Mouse (Mus musculus): ENCODE results near the gene Ttc30a1. TPM values are rescaled to one million over a fixed set of nuclear protein-coding genes. Genes with fewer than 3 reads are reported as not detected.
"Not testable (repeated sequence)": the region's sequence is repeated elsewhere in the genome, so short reads cannot be mapped to it uniquely, and the experiment has no call there.

Ttc30a1 gene
- polyA plus RNA-seq, 1 experiment from 2014 or later, result 10.6 TPM

- H3K27ac ChIP-seq, result not testable (repeated sequence)
- 95% methylated on average over 13 of the region's 13 CpGs for WGBS
- 0 out of 2 replicates have a peak, but pooled peaks have one; percentile 26 for ATAC-seq (ENCODE audit: insufficient number of reproducible peaks, insufficient read depth, low FRiP score, low TSS enrichment)
Observed at GRCm38 (mm10) chr2:75980933-75981439, 781 bp downstream of the Ttc30a1 start.

GRCm38 (mm10) chr2:75977752-75978368, 3.9 kb downstream of the Ttc30a1 start, which contains the start of gene Ttc30a2:
Ttc30a2 (minus strand) TSS chr2:75978170.
- H3K4me1 ChIP-seq; H3K4me3 ChIP-seq; H3K4me2 ChIP-seq (replicated peaks); H3K36me3 ChIP-seq; H3K27ac ChIP-seq; H3K27me3 ChIP-seq; H3K9me3 ChIP-seq; H3K9ac ChIP-seq; ATAC-seq (ENCODE audit: insufficient number of reproducible peaks, insufficient read depth, low FRiP score, low TSS enrichment): not testable (repeated sequence)
- WGBS, result 27% methylated on average over 24 of the region's 24 CpGs

More at GRCm38 (mm10) chr2:75980933-75981439, 781 bp downstream of the Ttc30a1 start:
- H3K4me3 ChIP-seq, result peak overlapping the region; percentile 43
- H3K27me3 ChIP-seq, H3K36me3 ChIP-seq, H3K9ac ChIP-seq, H3K9me3 ChIP-seq, H3K4me1 ChIP-seq: not testable (repeated sequence)
- H3K4me2 ChIP-seq (replicated peaks), result peak overlapping the region; percentile 69

DNA sequence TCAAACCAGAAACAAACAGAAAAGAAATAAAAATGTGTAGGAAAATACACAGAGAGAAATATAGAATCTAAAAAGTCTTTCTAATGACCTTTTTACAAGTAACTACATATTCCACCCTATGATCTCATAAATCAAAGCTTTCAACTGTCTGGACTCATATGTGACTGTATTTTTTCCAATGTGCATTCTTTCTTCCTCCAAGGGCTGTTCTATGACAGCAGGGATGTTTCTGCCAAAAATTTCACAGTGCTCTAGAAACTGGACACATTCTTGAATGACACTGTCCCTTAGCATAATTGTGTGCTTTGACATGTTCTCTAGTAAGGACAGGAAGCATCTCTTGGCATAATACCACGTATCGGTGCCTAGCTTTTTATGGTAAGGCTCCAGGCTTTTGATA, 5.7 kb downstream of the Ttc30a1 start:
- WGBS, result 85% methylated on average over 2 of the region's 2 CpGs
- not testable (repeated sequence) for H3K4me1 ChIP-seq

GRCm38 (mm10) chr2:75974131-75974530, 7.6 kb downstream of the Ttc30a1 start:
- WGBS, result 65% methylated on average over 9 of the region's 9 CpGs
- H3K4me3 ChIP-seq, result no peak overlapping the region
- H3K36me3 ChIP-seq, result no peaks in the 10 kb centered on the region
- no peaks in the 10 kb centered on the region for H3K9me3 ChIP-seq
- H3K4me2 ChIP-seq (replicated peaks), result no peak overlapping the region
- no peaks in the 10 kb centered on the region for H3K4me1 ChIP-seq
- H3K27ac ChIP-seq, result no peak overlapping the region
- no peak overlapping the region for H3K9ac ChIP-seq
- H3K27me3 ChIP-seq, result no peaks in the 10 kb centered on the region
- no peak for ATAC-seq (ENCODE audit: insufficient number of reproducible peaks, insufficient read depth, low FRiP score, low TSS enrichment)

More for the DNA sequence above, 5.7 kb downstream of the Ttc30a1 start:
- H3K36me3 ChIP-seq; H3K4me2 ChIP-seq (replicated peaks); H3K9me3 ChIP-seq; H3K9ac ChIP-seq; ATAC-seq (ENCODE audit: insufficient number of reproducible peaks, insufficient read depth, low FRiP score, low TSS enrichment); H3K4me3 ChIP-seq; H3K27ac ChIP-seq; H3K27me3 ChIP-seq: not testable (repeated sequence)

DNA sequence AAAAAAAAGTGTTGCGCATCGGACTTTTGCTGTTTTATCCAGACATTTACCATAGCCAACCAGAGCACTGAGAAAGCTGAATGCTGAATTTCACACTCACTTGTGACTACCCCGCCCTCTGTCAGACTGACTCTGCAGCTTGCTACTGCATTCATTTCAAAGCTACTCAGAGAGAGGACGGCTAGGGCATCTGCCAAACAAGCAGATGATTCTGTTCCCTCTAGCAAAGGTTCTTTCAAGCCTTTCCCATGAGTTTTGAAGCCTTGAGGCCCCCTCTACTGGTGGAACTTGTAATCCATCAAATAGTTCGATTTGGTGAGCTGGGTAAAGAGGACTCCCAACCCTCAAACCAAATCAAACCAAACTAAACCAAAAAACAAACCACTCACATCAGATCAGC, 16.8 kb downstream of the Ttc30a1 start:
- Histone ChIP-seq H3K36me3 (no peaks in the 10 kb centered on the region), H3K27ac (no peak overlapping the region), H3K27me3 (no peaks in the 10 kb centered on the region), H3K4me3 (no peak overlapping the region), H3K4me1 (peaks cover 9% of the 10 kb centered on the region), H3K4me2 (replicated peaks) (peak overlapping the region; percentile 42), H3K9me3 (no peaks in the 10 kb centered on the region), H3K9ac (no peak overlapping the region)
- ATAC-seq (ENCODE audit: insufficient number of reproducible peaks, insufficient read depth, low FRiP score, low TSS enrichment), result no peak
- WGBS, result 25% methylated on average over 5 of the region's 5 CpGs

DNA sequence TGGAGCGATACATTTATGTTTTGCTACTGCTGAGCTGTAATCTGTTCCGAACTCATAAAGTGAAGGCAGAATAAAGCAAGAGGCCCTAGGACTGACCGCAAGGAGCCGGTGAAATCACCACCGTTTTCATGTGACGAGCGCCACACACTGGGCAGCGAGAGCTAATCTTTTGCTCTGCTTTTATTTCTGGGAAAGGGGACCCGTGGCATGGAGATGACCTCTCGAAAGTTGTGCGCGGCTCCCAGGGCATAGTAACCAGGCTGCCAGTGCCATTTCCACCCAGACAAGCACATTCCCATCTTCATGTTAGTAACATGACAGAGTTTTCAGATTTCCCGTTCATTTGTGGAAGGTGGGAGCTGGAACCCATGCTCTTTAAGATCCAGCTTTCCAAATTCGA, 17.3 kb downstream of the Ttc30a1 start:
- H3K4me1 ChIP-seq, result peaks cover 12% of the 10 kb centered on the region
- H3K9ac ChIP-seq, result no peak overlapping the region
- no peaks in the 10 kb centered on the region for H3K27me3 ChIP-seq
- no peaks in the 10 kb centered on the region for H3K36me3 ChIP-seq
- peak overlapping the region; percentile 42 for H3K4me2 ChIP-seq (replicated peaks)
- ATAC-seq (ENCODE audit: insufficient number of reproducible peaks, insufficient read depth, low FRiP score, low TSS enrichment), result no peak
- 18% methylated on average over 14 of the region's 14 CpGs for WGBS
- no peak overlapping the region for H3K4me3 ChIP-seq
- H3K27ac ChIP-seq, result no peak overlapping the region
- no peaks in the 10 kb centered on the region for H3K9me3 ChIP-seq

- H3K9ac ChIP-seq, result no peak overlapping the region
Observed at GRCm38 (mm10) chr2:75964051-75964450, 17.7 kb downstream of the Ttc30a1 start.

GRCm38 (mm10) chr2:75963211-75963840, 18.4 kb downstream of the Ttc30a1 start:
- Histone ChIP-seq H3K4me1 (peaks cover 16% of the 10 kb centered on the region), H3K4me2 (replicated peaks) (no peak overlapping the region), H3K9ac (no peak overlapping the region), H3K27ac (no peak overlapping the region), H3K27me3 (no peaks in the 10 kb centered on the region), H3K4me3 (no peak overlapping the region), H3K9me3 (no peaks in the 10 kb centered on the region), H3K36me3 (no peaks in the 10 kb centered on the region)
- WGBS, result 56% methylated on average over 10 of the region's 10 CpGs
- ATAC-seq (ENCODE audit: insufficient number of reproducible peaks, insufficient read depth, low FRiP score, low TSS enrichment), result no peak

More at GRCm38 (mm10) chr2:75964051-75964450, 17.7 kb downstream of the Ttc30a1 start:
- no peaks in the 10 kb centered on the region for H3K27me3 ChIP-seq
- no peak for ATAC-seq (ENCODE audit: insufficient number of reproducible peaks, insufficient read depth, low FRiP score, low TSS enrichment)
- no peaks in the 10 kb centered on the region for H3K9me3 ChIP-seq
- H3K4me3 ChIP-seq, result no peak overlapping the region
- peaks cover 16% of the 10 kb centered on the region for H3K4me1 ChIP-seq
- WGBS, result 63% methylated on average over 5 of the region's 5 CpGs
- H3K4me2 ChIP-seq (replicated peaks), result peak overlapping the region; percentile 42
- no peaks in the 10 kb centered on the region for H3K36me3 ChIP-seq
- H3K27ac ChIP-seq, result no peak overlapping the region

GRCm38 (mm10) chr2:75960366-75961330, 21.1 kb downstream of the Ttc30a1 start:
- H3K9me3 ChIP-seq, result no peaks in the 10 kb centered on the region
- ATAC-seq (ENCODE audit: insufficient number of reproducible peaks, insufficient read depth, low FRiP score, low TSS enrichment), result no peak
- H3K27ac ChIP-seq, result peak overlapping the region; percentile 74
- H3K4me2 ChIP-seq (replicated peaks), result peak overlapping the region; percentile 36
- H3K4me1 ChIP-seq, result peaks cover 16% of the 10 kb centered on the region
- H3K9ac ChIP-seq, result no peak overlapping the region
- H3K27me3 ChIP-seq, result no peaks in the 10 kb centered on the region
- H3K4me3 ChIP-seq, result no peak overlapping the region
- WGBS, result 54% methylated on average over 15 of the region's 15 CpGs
- H3K36me3 ChIP-seq, result no peaks in the 10 kb centered on the region

- WGBS, result 9% methylated on average over 15 of the region's 15 CpGs
- H3K4me2 ChIP-seq (replicated peaks), result peak overlapping the region; percentile 36
- peaks cover 16% of the 10 kb centered on the region for H3K4me1 ChIP-seq
- H3K36me3 ChIP-seq, result no peaks in the 10 kb centered on the region
- ATAC-seq (ENCODE audit: insufficient number of reproducible peaks, insufficient read depth, low FRiP score, low TSS enrichment), result 0 out of 2 replicates have a peak, but pooled peaks have one; percentile 36
- H3K9ac ChIP-seq, result no peak overlapping the region
- no peak overlapping the region for H3K4me3 ChIP-seq
- no peaks in the 10 kb centered on the region for H3K9me3 ChIP-seq
- H3K27me3 ChIP-seq, result no peaks in the 10 kb centered on the region
- H3K27ac ChIP-seq, result peak overlapping the region; percentile 74
Observed at GRCm38 (mm10) chr2:75959850-75960365, 21.9 kb downstream of the Ttc30a1 start.

- peak; percentile 49; the same call in 1 of the 2 replicates for ATAC-seq (ENCODE audit: insufficient number of reproducible peaks, insufficient read depth, low FRiP score, low TSS enrichment)
- Histone ChIP-seq H3K36me3 (no peaks in the 10 kb centered on the region), H3K27ac (peak overlapping the region; percentile 74), H3K27me3 (no peaks in the 10 kb centered on the region), H3K4me3 (no peak overlapping the region), H3K4me1 (peaks cover 16% of the 10 kb centered on the region), H3K9ac (no peak overlapping the region), H3K4me2 (replicated peaks) (peak overlapping the region; percentile 36), H3K9me3 (no peaks in the 10 kb centered on the region)
- 22% methylated on average over 18 of the region's 18 CpGs for WGBS
Observed at GRCm38 (mm10) chr2:75959183-75959849, 22.5 kb downstream of the Ttc30a1 start.
